Mouse (Mus musculus) ES-Bruce4 (cell line): Measurements from ENCODE around the gene Ttc16. TPM values are rescaled to one million over a fixed set of nuclear protein-coding genes. Genes with fewer than 3 reads are reported as not detected.

ENCODE experiments used
- H3K27ac ChIP-seq: 2 replicates; pipeline ENCODE4 v1.5.1; 2012; ENCODE audit warnings: low read length, inconsistent platforms; ENCODE audit not compliant: insufficient read depth
- H3K27me3 ChIP-seq: 2 replicates; pipeline ENCODE4 v1.6.1; 2012; ENCODE audit warnings: mild to moderate bottlenecking, low read length, inconsistent platforms; ENCODE audit not compliant: control insufficient read depth, poor library complexity, insufficient read depth, severe bottlenecking
- H3K36me3 ChIP-seq: 2 replicates; pipeline ENCODE4 v1.6.1; 2012; ENCODE audit warnings: inconsistent platforms, mild to moderate bottlenecking, low read length, moderate library complexity; ENCODE audit not compliant: control insufficient read depth, poor library complexity, insufficient read depth, severe bottlenecking
- H3K4me1 ChIP-seq: one replicate; pipeline ENCODE4 v1.8.1; 2011; ENCODE audit warnings: low read length; ENCODE audit not compliant: control insufficient read depth, insufficient read depth
- H3K4me3 ChIP-seq: 2 replicates; pipeline ENCODE4 v1.5.1; 2011; ENCODE audit warnings: low read depth, mild to moderate bottlenecking, low read length
- H3K9ac ChIP-seq: 2 replicates; pipeline ENCODE4 v1.6.1; 2012; ENCODE audit warnings: low read depth, mild to moderate bottlenecking, inconsistent platforms; ENCODE audit not compliant: poor library complexity, severe bottlenecking
- H3K9me3 ChIP-seq: replicated peaks from 2 replicates; pipeline ENCODE4 v1.6.1; 2012; ENCODE audit warnings: mild to moderate bottlenecking, low read length, inconsistent platforms; ENCODE audit not compliant: control insufficient read depth, poor library complexity, insufficient read depth, severe bottlenecking
- CTCF ChIP-seq: IDR thresholded peaks from one replicate; pipeline ENCODE4 v1.8.1; 2011; ENCODE audit warnings: low read depth, low read length
- EP300 ChIP-seq: IDR thresholded peaks from 2 replicates; pipeline ENCODE4 v1.6.1; 2011; ENCODE audit warnings: low read depth, low read length; ENCODE audit not compliant: insufficient read depth
- POLR2A ChIP-seq: IDR thresholded peaks from one replicate; pipeline ENCODE4 v1.8.1; 2011; ENCODE audit warnings: low read length; ENCODE audit not compliant: insufficient read depth
- polyA plus RNA-seq: library from polyadenylated mRNA; stranded (reverse); fragments of >200 nt; gene quantifications from 2 replicates; pipeline ENCODE4 v1.2.4, GENCODE M21; 2011; ENCODE audit warnings: low read depth; ENCODE audit not compliant: missing spikeins, insufficient read depth, insufficient read length

The Ttc16 gene
- polyA plus RNA-seq, 1 experiment = 2.2 TPM

GRCm38 (mm10) chr2:32756674-32757055 lies 18.8 kb downstream of the Ttc16 start:
- no peak overlapping the region for H3K9ac ChIP-seq
- H3K27ac ChIP-seq = no peak overlapping the region
- H3K36me3 ChIP-seq = no peaks in the 10 kb centered on the region
- no peak for TF ChIP-seq CTCF
- no peak for TF ChIP-seq EP300
- TF ChIP-seq POLR2A = no peak
- peaks cover 3% of the 10 kb centered on the region for H3K4me1 ChIP-seq
- no peaks in the 10 kb centered on the region for H3K9me3 ChIP-seq
- no peak overlapping the region for H3K4me3 ChIP-seq
- no peaks in the 10 kb centered on the region for H3K27me3 ChIP-seq

DNA sequence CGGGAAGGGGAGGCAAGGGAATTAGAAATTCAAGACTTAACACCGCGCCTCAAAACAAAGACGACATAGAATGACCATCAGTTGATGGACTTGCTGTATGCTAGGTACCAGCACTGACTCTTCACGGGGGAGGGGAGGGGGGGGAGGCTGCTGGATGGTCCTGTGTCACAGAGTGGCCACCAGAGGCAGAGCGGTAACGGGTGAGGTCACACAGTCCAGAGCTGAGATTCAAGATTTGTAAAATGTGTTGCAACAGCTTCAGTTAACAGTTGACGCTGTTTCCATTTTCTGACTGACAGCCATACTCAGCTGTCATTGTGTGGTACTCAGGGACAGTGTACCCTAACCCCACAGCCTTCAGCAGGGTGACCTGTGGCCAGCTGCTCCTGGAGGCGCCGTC lies 23.3 kb downstream of the Ttc16 start:
- no peaks in the 10 kb centered on the region for H3K27me3 ChIP-seq
- H3K9ac ChIP-seq = no peak overlapping the region
- no peaks in the 10 kb centered on the region for H3K9me3 ChIP-seq
- H3K27ac ChIP-seq = no peak overlapping the region
- no peaks in the 10 kb centered on the region for H3K36me3 ChIP-seq
- H3K4me1 ChIP-seq = no peaks in the 10 kb centered on the region
- no peak for TF ChIP-seq CTCF
- no peak for TF ChIP-seq POLR2A
- TF ChIP-seq EP300 = no peak
- no peak overlapping the region for H3K4me3 ChIP-seq

DNA sequence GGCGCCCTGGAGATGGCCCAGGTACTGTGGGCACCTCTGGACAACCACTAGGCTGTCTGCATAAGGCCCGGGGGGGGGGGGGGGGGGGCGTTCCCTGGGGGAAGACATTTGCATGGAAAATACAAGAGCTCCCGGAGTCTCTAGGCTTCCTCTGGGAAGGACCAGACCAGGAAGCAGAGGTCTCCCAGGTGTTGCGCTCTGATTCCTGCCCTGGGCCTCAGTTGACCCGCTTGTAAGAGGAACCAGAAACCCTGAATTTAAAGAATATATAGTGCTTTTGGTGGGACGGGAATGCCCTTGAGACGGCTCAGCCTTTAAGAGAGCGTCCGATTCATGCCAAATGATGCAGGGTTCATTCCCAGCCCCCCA lies 23.8 kb downstream of the Ttc16 start:
- no peaks in the 10 kb centered on the region for H3K9me3 ChIP-seq
- H3K4me1 ChIP-seq = no peaks in the 10 kb centered on the region
- no peak overlapping the region for H3K9ac ChIP-seq
- no peaks in the 10 kb centered on the region for H3K27me3 ChIP-seq
- H3K27ac ChIP-seq = no peak overlapping the region
- H3K4me3 ChIP-seq = peak overlapping the region; percentile 10
- TF ChIP-seq EP300 (no peak), POLR2A (no peak), CTCF (no peak)
- H3K36me3 ChIP-seq = no peaks in the 10 kb centered on the region

DNA sequence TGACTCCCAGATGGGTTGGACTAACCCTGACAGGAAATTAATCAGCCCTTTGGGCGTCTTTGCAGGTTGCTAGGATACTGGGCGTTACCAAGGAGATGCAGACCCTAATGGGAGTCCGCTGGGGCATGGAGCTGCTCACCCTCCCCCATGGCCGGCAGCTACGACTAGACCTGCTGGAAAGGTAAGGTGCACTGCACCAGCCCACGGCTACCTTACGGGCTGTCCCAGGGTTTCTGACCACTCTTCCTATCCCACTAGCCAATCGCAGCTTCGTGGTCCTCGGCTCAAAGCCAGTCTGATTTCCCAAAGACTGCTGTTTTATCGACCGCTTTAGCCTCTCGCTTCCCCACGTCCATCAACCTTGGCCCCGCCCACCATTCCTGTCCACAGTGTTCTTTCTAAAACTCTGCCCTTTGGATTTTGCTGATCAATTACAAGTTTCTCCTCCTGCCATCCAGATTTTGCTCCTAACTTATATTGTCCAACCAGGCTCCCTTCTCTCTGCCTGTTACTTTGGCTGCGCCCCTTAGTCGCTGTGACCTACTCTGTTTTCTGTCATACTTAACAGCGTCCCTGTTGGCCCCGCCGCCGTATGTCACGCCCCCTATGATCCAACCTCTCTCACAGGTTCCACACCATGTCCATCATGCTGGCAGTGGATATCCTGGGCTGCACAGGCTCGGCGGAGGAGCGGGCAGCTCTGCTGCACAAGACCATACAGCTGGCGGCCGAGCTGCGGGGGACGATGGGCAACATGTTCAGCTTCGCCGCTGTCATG lies 24.4 kb downstream of the Ttc16 start:
- Histone ChIP-seq H3K9me3 (no peaks in the 10 kb centered on the region), H3K27me3 (no peaks in the 10 kb centered on the region), H3K36me3 (no peaks in the 10 kb centered on the region), H3K27ac (no peak overlapping the region), H3K4me3 (peak overlapping the region; percentile 10), H3K9ac (no peak overlapping the region), H3K4me1 (no peaks in the 10 kb centered on the region)
- TF ChIP-seq POLR2A (no peak), EP300 (no peak), CTCF (no peak)

GRCm38 (mm10) chr2:32750199-32750598 lies 25.2 kb downstream of the Ttc16 start:
- Histone ChIP-seq H3K4me1 (no peaks in the 10 kb centered on the region), H3K9ac (no peak overlapping the region), H3K36me3 (no peaks in the 10 kb centered on the region), H3K27me3 (no peaks in the 10 kb centered on the region), H3K9me3 (no peaks in the 10 kb centered on the region), H3K27ac (no peak overlapping the region), H3K4me3 (no peak overlapping the region)
- TF ChIP-seq CTCF = no peak
- no peak for TF ChIP-seq EP300
- no peak for TF ChIP-seq POLR2A

- Histone ChIP-seq H3K9ac (no peak overlapping the region), H3K4me1 (no peaks in the 10 kb centered on the region), H3K9me3 (no peaks in the 10 kb centered on the region), H3K4me3 (no peak overlapping the region), H3K27me3 (no peaks in the 10 kb centered on the region), H3K36me3 (no peaks in the 10 kb centered on the region), H3K27ac (no peak overlapping the region)
- TF ChIP-seq POLR2A (no peak), CTCF (no peak), EP300 (no peak)
Observed at GRCm38 (mm10) chr2:32749082-32749481, 26.4 kb downstream of the Ttc16 start.
